9 mouse cellular contexts compared by ENCODE assay signal in the genomic region with DNA sequence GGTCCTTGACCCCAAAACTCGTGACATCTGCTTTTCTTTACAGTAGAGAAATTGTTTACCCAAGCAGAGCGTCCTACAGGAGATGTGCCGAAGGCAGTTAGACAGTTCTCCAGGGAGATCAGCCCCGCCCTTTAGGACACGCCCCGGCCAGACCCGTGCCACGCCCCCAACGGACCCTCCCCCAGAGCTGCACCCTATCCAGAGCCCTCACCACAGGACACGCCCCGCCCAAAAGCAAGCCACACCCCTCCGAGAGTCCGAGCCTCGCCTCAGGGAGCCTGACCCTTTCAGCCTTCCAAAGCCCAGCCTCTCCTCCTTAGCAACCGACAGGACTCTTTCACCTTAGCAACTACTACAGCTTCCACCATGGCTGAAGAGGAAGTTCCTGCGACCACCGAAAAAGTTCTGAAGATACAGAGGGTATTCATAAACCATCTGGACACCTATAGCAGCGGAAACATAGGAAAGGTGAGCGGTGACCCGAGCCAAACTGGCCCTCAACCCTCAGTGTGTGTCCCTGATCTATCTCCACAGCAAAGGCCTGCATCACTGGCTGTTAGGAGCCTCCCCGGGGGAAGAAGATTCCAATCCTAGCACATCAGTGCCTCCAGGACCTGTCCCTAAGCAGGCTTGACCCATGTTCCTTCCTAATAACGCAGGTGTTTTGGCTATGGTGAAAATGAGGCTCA. TPM values are rescaled to one million over a fixed set of nuclear protein-coding genes. Genes with fewer than 3 reads are reported as not detected.
DNase-seq lines count a peak whose midpoint lies in the region; ATAC-seq lines count a peak whose summit lies in the region.
"Had no signal": no experiment of that assay in that cellular context is flagged by ENCODE, and none has a peak within 500 bp of the region (broad histone marks: within the 10 kb centered on the region; RNA-seq: fewer than 3 reads in every experiment).

A gene (plus strand): TSS at position 178 of the 689 bp plus-strand sequence.

- H3K27me3 ChIP-seq in forebrain, embryonic 10.5 days (ENCODE audit: poor library complexity, severe bottlenecking), result no peaks in the 10 kb centered on the region
- no peaks in the 10 kb centered on the region for H3K27me3 ChIP-seq in forebrain, embryonic 15.5 days
- H3K27me3 ChIP-seq in intestine, embryonic 15.5 days (replicated peaks), result no peaks in the 10 kb centered on the region
- no peaks in the 10 kb centered on the region for H3K27me3 ChIP-seq in liver, embryonic 16.5 days (ENCODE audit: control insufficient read depth, insufficient read depth, low read depth, low read length)
- H3K27me3 ChIP-seq in neural tube, embryonic 15.5 days (replicated peaks), result no peaks in the 10 kb centered on the region

- no peaks in the 10 kb centered on the region for H3K9me3 ChIP-seq in forebrain, embryonic 10.5 days
- no peaks in the 10 kb centered on the region for H3K9me3 ChIP-seq in forebrain, embryonic 15.5 days
- H3K9me3 ChIP-seq in intestine, embryonic 15.5 days, result no peaks in the 10 kb centered on the region
- no peaks in the 10 kb centered on the region for H3K9me3 ChIP-seq in liver, embryonic 16.5 days (replicated peaks; ENCODE audit: control insufficient read depth, low read length)
- H3K9me3 ChIP-seq in neural tube, embryonic 15.5 days (replicated peaks), result no peaks in the 10 kb centered on the region

- peaks cover 17% of the 10 kb centered on the region for H3K4me1 ChIP-seq in forebrain, embryonic 10.5 days
- no peaks in the 10 kb centered on the region for H3K4me1 ChIP-seq in forebrain, embryonic 15.5 days
- peaks cover 8% of the 10 kb centered on the region for H3K4me1 ChIP-seq in intestine, embryonic 15.5 days (replicated peaks)
- H3K4me1 ChIP-seq in liver, embryonic 16.5 days (ENCODE audit: control insufficient read depth, low read depth, low read length), result peaks cover 10% of the 10 kb centered on the region
- H3K4me1 ChIP-seq in neural tube, embryonic 15.5 days, result 0 out of 2 replicates have a peak, but pooled peaks cover 3% of the 10 kb centered on the region

- H3K4me3 ChIP-seq in forebrain, embryonic 10.5 days, result peak within 1 kb of the TSS; percentile 31
- no peak within 1 kb of the TSS for H3K4me3 ChIP-seq in forebrain, embryonic 15.5 days
- H3K4me3 ChIP-seq in intestine, embryonic 15.5 days (replicated peaks), result no peak within 1 kb of the TSS; the same call in 1 of the 2 replicates
- H3K4me3 ChIP-seq in liver, embryonic 16.5 days (ENCODE audit: low read depth, low read length), result peak within 1 kb of the TSS; percentile 34
- no peak within 1 kb of the TSS for H3K4me3 ChIP-seq in neural tube, embryonic 15.5 days (replicated peaks)
- H3K4me3 ChIP-seq: myocyte had no signal

- intact Hi-C loops in gastrocnemius, postnatal 36 days (cut with DNase I), result no loop called here

- H3K36me3 ChIP-seq in forebrain, embryonic 10.5 days (replicated peaks), result peaks cover 16% of the 10 kb centered on the region
- peaks cover 11% of the 10 kb centered on the region; the same call in 1 of the 2 replicates for H3K36me3 ChIP-seq in forebrain, embryonic 15.5 days
- no peaks in the 10 kb centered on the region for H3K36me3 ChIP-seq in intestine, embryonic 15.5 days
- H3K36me3 ChIP-seq in liver, embryonic 16.5 days (ENCODE audit: control insufficient read depth, insufficient read depth), result no peaks in the 10 kb centered on the region
- peaks cover 15% of the 10 kb centered on the region for H3K36me3 ChIP-seq in neural tube, embryonic 15.5 days

- H3K4me2 ChIP-seq in forebrain, embryonic 15.5 days (replicated peaks), result no peak within 1 kb of the TSS
- peak within 1 kb of the TSS; percentile 54 for H3K4me2 ChIP-seq in intestine, embryonic 15.5 days (replicated peaks)
- peak within 1 kb of the TSS; percentile 65 for H3K4me2 ChIP-seq in liver, embryonic 16.5 days (ENCODE audit: low read depth, low read length)
- peak within 1 kb of the TSS; percentile 34 for H3K4me2 ChIP-seq in neural tube, embryonic 15.5 days

- ATAC-seq in forebrain, embryonic 15.5 days (replicated peaks), result no peak
- ATAC-seq in intestine, embryonic 15.5 days, result peak; percentile 98
- peak; percentile 99 for ATAC-seq in liver, embryonic 16.5 days (ENCODE audit: low read depth)
- ATAC-seq in neural tube, embryonic 15.5 days (ENCODE audit: low FRiP score), result no peak

- DNase-seq in forebrain, embryonic 10.5 days (ENCODE audit: extremely low spot score, low spot score), result peak; percentile 90
- peak; percentile 80 for DNase-seq in c-Kit-positive CD71-positive TER-119-negative erythroid progenitor cells, embryonic 14.5 days (ENCODE audit: low read depth)
- peak; percentile 67 to 73 for DNase-seq in gastrocnemius, postnatal 36 days
- DNase-seq in urinary bladder, postnatal 25 days (ENCODE audit: low spot score), result peak; percentile 44

- WGBS in forebrain, embryonic 10.5 days, result 11% methylated on average over 22 of the region's 22 CpGs
- 12% methylated on average over 22 of the region's 22 CpGs for WGBS in forebrain, embryonic 15.5 days
- 11% methylated on average over 22 of the region's 22 CpGs for WGBS in intestine, embryonic 15.5 days
- 8% methylated on average over 22 of the region's 22 CpGs for WGBS in liver, embryonic 16.5 days (ENCODE audit: insufficient replicate concordance)
- WGBS in neural tube, embryonic 15.5 days, result 10% methylated on average over 22 of the region's 22 CpGs

- no peak within 1 kb of the TSS for H3K27ac ChIP-seq in forebrain, embryonic 10.5 days
- no peak within 1 kb of the TSS for H3K27ac ChIP-seq in forebrain, embryonic 15.5 days (replicated peaks)
- no peak within 1 kb of the TSS for H3K27ac ChIP-seq in intestine, embryonic 15.5 days
- no peak within 1 kb of the TSS for H3K27ac ChIP-seq in liver, embryonic 16.5 days (ENCODE audit: low read length)
- no peak within 1 kb of the TSS for H3K27ac ChIP-seq in neural tube, embryonic 15.5 days (replicated peaks)

- H3K9ac ChIP-seq in forebrain, embryonic 15.5 days (replicated peaks), result no peak within 1 kb of the TSS
- H3K9ac ChIP-seq in intestine, embryonic 15.5 days, result no peak within 1 kb of the TSS
- no peak within 1 kb of the TSS for H3K9ac ChIP-seq in liver, embryonic 16.5 days (ENCODE audit: low read depth, low read length)
- no peak within 1 kb of the TSS for H3K9ac ChIP-seq in neural tube, embryonic 15.5 days (replicated peaks)

RNA-seq across cellular contexts. Expression of the gene that starts here (rescaled TPM):
- polyA plus RNA-seq in forebrain, embryonic 10.5 days (2016; fragmentation: Nextera tagmentation; extraction: Ambion mirVana), result 0.15 and 0.16 TPM in 2 replicates
- 0.60 and 2.0 TPM in 2 replicates for polyA plus RNA-seq in forebrain, embryonic 15.5 days (2015; fragmentation: Nextera tagmentation; extraction: Ambion mirVana)
- total RNA-seq in gastrocnemius, postnatal 36 days (2021), result not detected
- 0.70 and 0.97 TPM in 2 replicates for polyA plus RNA-seq in intestine, embryonic 15.5 days (2015; fragmentation: Nextera tagmentation; extraction: Ambion mirVana)
- polyA plus RNA-seq in liver, embryonic 16.5 days (2015; fragmentation: Nextera tagmentation; extraction: Ambion mirVana), result 0.09 and 0.34 TPM in 2 replicates
- polyA plus RNA-seq in neural tube, embryonic 15.5 days (2015; fragmentation: Nextera tagmentation; extraction: Ambion mirVana), result 1.6 and 1.7 TPM in 2 replicates

Comparison
In these comparisons a context has a peak if more than half of its experiments do, and no peak if none do; other contexts are left out.
1. Peak in DNase-seq and H3K4me3 ChIP-seq in forebrain, embryonic 10.5 days; RNA of the gene not detected or under 1 TPM.
2. Peak in DNase-seq in gastrocnemius, postnatal 36 days; RNA of the gene not detected or under 1 TPM.
3. Peak in ATAC-seq and H3K4me2 ChIP-seq in intestine, embryonic 15.5 days; RNA of the gene not detected or under 1 TPM.
4. Peak in ATAC-seq, H3K4me3 ChIP-seq and H3K4me2 ChIP-seq in liver, embryonic 16.5 days; RNA of the gene not detected or under 1 TPM.